Mouse (Mus musculus) liver, embryonic 13.5 days (tissue): ENCODE measurements at regions not wholly inside any gene's neighbourhood (a gene's known extent, or its start where the extent isn't known, plus 50 kb on each side); places are given as distances from the start of the nearest gene placed in this dataset.
"Not testable (repeated sequence)": the region's sequence is repeated elsewhere in the genome, so short reads cannot be mapped to it uniquely, and the experiment has no call there.

ENCODE experiments used
- ATAC-seq: fragments of 200-750 bp; cut with Nextera tagmentation; 2 replicates; pipeline ENCODE4 v1.8.0; 2017; ENCODE audit warnings: low read depth, mild to moderate bottlenecking, moderate number of reproducible peaks, moderate library complexity
- DNase-seq: peaks from one replicate; pipeline ENCODE4 v3.0.0; 2022
- H3K27ac ChIP-seq: fragments of 300-500 bp; sonication (generic); 2 replicates; pipeline ENCODE4 v1.5.1; 2015; ENCODE audit warnings: moderate library complexity, mild to moderate bottlenecking, inconsistent platforms
- H3K27me3 ChIP-seq: fragments of 300-500 bp; sonication (generic); 2 replicates; pipeline ENCODE4 v1.6.1; 2015; ENCODE audit warnings: mild to moderate bottlenecking, inconsistent platforms
- H3K36me3 ChIP-seq: fragments of 300-500 bp; sonication (generic); 2 replicates; pipeline ENCODE4 v1.6.1; 2015; ENCODE audit warnings: mild to moderate bottlenecking, inconsistent platforms
- H3K4me1 ChIP-seq: fragments of 300-500 bp; sonication (generic); replicated peaks from 2 replicates; pipeline ENCODE4 v1.6.1; 2015; ENCODE audit warnings: inconsistent platforms
- H3K4me2 ChIP-seq: fragments of 300-500 bp; sonication (generic); 2 replicates; pipeline ENCODE4 v1.6.1; 2015; ENCODE audit warnings: inconsistent platforms, mild to moderate bottlenecking, moderate library complexity
- H3K4me3 ChIP-seq: fragments of 300-500 bp; sonication (generic); replicated peaks from 2 replicates; pipeline ENCODE4 v1.5.1; 2015; ENCODE audit warnings: mild to moderate bottlenecking, inconsistent platforms
- H3K9ac ChIP-seq: fragments of 300-500 bp; sonication (generic); 2 replicates; pipeline ENCODE4 v1.6.1; 2015; ENCODE audit warnings: mild to moderate bottlenecking, inconsistent platforms
- H3K9me3 ChIP-seq: fragments of 300-500 bp; sonication (generic); replicated peaks from 2 replicates; pipeline ENCODE4 v1.6.1; 2016; ENCODE audit warnings: inconsistent platforms
- WGBS: fragments of 180-500 bp; shearing (Covaris S2); methylation state at CpG from one replicate; pipeline ENCODE4 v1.1.7; 2015; ENCODE audit not compliant: insufficient replicate concordance; 5-methylcytosine and 5-hydroxymethylcytosine counted together

- H3K4me2 ChIP-seq: no peak overlapping the region
- no peak overlapping the region for H3K9ac ChIP-seq
- no peaks in the 10 kb centered on the region for H3K9me3 ChIP-seq
- H3K27me3 ChIP-seq: no peaks in the 10 kb centered on the region
- ATAC-seq (no peak), DNase-seq (no peak)
- H3K27ac ChIP-seq: no peak overlapping the region
- no peaks in the 10 kb centered on the region for H3K36me3 ChIP-seq
- H3K4me1 ChIP-seq: no peaks in the 10 kb centered on the region
- 52% methylated on average over 2 of the region's 2 CpGs for WGBS
- no peak overlapping the region for H3K4me3 ChIP-seq
Observed at GRCm38 (mm10) chr17:59179018-59179417, 165.8 kb upstream of the Nudt12 start.

GRCm38 (mm10) chr17:59156345-59156744, 143.2 kb upstream of the Nudt12 start:
- no peak overlapping the region for H3K27ac ChIP-seq
- H3K4me3 ChIP-seq: no peak overlapping the region
- H3K27me3 ChIP-seq: no peaks in the 10 kb centered on the region
- H3K4me1 ChIP-seq: no peaks in the 10 kb centered on the region
- no peaks in the 10 kb centered on the region for H3K36me3 ChIP-seq
- no peaks in the 10 kb centered on the region for H3K9me3 ChIP-seq
- no peak overlapping the region for H3K9ac ChIP-seq
- no peak for ATAC-seq
- H3K4me2 ChIP-seq: no peak overlapping the region
- WGBS: 57% methylated on average over 2 of the region's 2 CpGs
- no peak for DNase-seq

- ATAC-seq: no peak
- H3K36me3 ChIP-seq: no peaks in the 10 kb centered on the region
- H3K27me3 ChIP-seq: no peaks in the 10 kb centered on the region
- no peak overlapping the region for H3K9ac ChIP-seq
- H3K4me2 ChIP-seq: no peak overlapping the region
- DNase-seq: no peak
- H3K4me1 ChIP-seq: no peaks in the 10 kb centered on the region
- no peaks in the 10 kb centered on the region for H3K9me3 ChIP-seq
- H3K4me3 ChIP-seq: no peak overlapping the region
- 40% methylated on average over 1 of the region's 1 CpGs for WGBS
- no peak overlapping the region for H3K27ac ChIP-seq
Observed at GRCm38 (mm10) chr17:59143760-59144157, 130.6 kb upstream of the Nudt12 start.

- ATAC-seq: no peak
- H3K9ac ChIP-seq: no peak overlapping the region
- H3K9me3 ChIP-seq: no peaks in the 10 kb centered on the region
- no peak for DNase-seq
- no peaks in the 10 kb centered on the region for H3K4me1 ChIP-seq
- H3K4me3 ChIP-seq: no peak overlapping the region
- no peaks in the 10 kb centered on the region for H3K36me3 ChIP-seq
- H3K4me2 ChIP-seq: no peak overlapping the region
- H3K27ac ChIP-seq: no peak overlapping the region
- no peaks in the 10 kb centered on the region for H3K27me3 ChIP-seq
- WGBS: 64% methylated on average over 10 of the region's 10 CpGs
Observed at GRCm38 (mm10) chr17:59142995-59143759, 130.0 kb upstream of the Nudt12 start.

GRCm38 (mm10) chr17:59138791-59139190, 125.6 kb upstream of the Nudt12 start:
- Histone ChIP-seq H3K9ac (no peak overlapping the region), H3K4me1 (no peaks in the 10 kb centered on the region), H3K36me3 (no peaks in the 10 kb centered on the region), H3K9me3 (no peaks in the 10 kb centered on the region), H3K27ac (no peak overlapping the region), H3K27me3 (no peaks in the 10 kb centered on the region), H3K4me2 (no peak overlapping the region), H3K4me3 (no peak overlapping the region)
- WGBS: 74% methylated on average over 2 of the region's 2 CpGs
- ATAC-seq (no peak), DNase-seq (no peak)

GRCm38 (mm10) chr17:59099376-59099775, 86.2 kb upstream of the Nudt12 start:
- Histone ChIP-seq H3K27ac (no peak overlapping the region), H3K27me3 (no peaks in the 10 kb centered on the region), H3K9me3 (no peaks in the 10 kb centered on the region), H3K4me2 (no peak overlapping the region), H3K4me1 (no peaks in the 10 kb centered on the region), H3K36me3 (no peaks in the 10 kb centered on the region), H3K9ac (no peak overlapping the region), H3K4me3 (no peak overlapping the region)
- 3% methylated on average over 5 of the region's 5 CpGs for WGBS
- ATAC-seq: no peak
- peak; percentile 1 for DNase-seq

- H3K4me2 ChIP-seq, H3K27ac ChIP-seq, H3K9ac ChIP-seq, ATAC-seq, H3K4me3 ChIP-seq, H3K27me3 ChIP-seq, H3K4me1 ChIP-seq, H3K36me3 ChIP-seq, H3K9me3 ChIP-seq, DNase-seq: not testable (repeated sequence)
- WGBS: 59% methylated on average over 3 of the region's 6 CpGs
Observed at GRCm38 (mm10) chr17:59076846-59077245, 63.7 kb upstream of the Nudt12 start.

- not testable (repeated sequence) for ATAC-seq, H3K4me3 ChIP-seq, H3K4me2 ChIP-seq, H3K9me3 ChIP-seq, H3K27ac ChIP-seq, DNase-seq, H3K9ac ChIP-seq, H3K4me1 ChIP-seq, H3K36me3 ChIP-seq, H3K27me3 ChIP-seq
- WGBS: 71% methylated on average over 4 of the region's 6 CpGs
Observed at GRCm38 (mm10) chr17:59076361-59076760, 63.2 kb upstream of the Nudt12 start.
